Comparison of ENCODE assay signal across 8 mouse cellular contexts in the genomic region with DNA sequence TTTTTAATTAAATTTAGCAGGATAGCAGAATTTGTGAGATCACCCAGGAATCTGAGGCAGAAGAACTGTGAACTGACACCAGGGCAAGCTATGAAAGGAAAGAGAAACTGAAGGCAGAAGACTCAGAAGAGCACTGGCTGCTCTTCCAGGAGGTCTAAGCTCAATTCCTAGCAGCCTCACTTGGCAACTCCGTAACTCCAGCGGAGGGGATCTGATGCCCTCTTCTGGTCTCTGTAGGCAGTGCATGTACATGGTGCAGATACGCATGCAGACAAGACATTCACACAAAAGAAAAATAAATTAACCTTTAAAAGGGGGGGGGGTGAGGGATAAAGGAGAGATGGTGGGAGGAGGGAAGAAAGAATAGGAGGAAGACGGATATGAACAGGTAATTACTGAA.
DNase-seq lines count a peak whose midpoint lies in the region.

No protein-coding gene starts in this region.

- peak; percentile 54 for DNase-seq in embryo, embryonic 10 days (ENCODE audit: low spot score)
- DNase-seq in embryo, embryonic 9.5 days (ENCODE audit: extremely low spot score): no peak
- DNase-seq in left cerebral cortex, postnatal 4 days: peak; percentile 62
- DNase-seq in left cerebral cortex, postnatal 10 days (ENCODE audit: extremely low spot score in 1 of 2, low spot score in 2 of 2): no peak
- DNase-seq in ES-CJ7 (ENCODE audit: low read depth, low spot score): peak; percentile 85
- peak; percentile 71 to 73 for DNase-seq in kidney, postnatal 4 days
- DNase-seq in spleen, adult 12 weeks (ENCODE audit: low spot score): no peak
- DNase-seq in c-Kit-positive CD71-positive TER-119-positive erythroid progenitor cells, embryonic 14.5 days (ENCODE audit: low spot score): no peak

- intact Hi-C loops in left cerebral cortex, postnatal 4 days (cut with DNase I): loop anchor here (5.0 kb wide), 1 partner anchor 153 kb away; no protein-coding TSS in a partner anchor
- intact Hi-C loops in left cerebral cortex, postnatal 10 days (cut with DNase I): no loop called here

Comparison
In these comparisons a context has a peak if more than half of its experiments do, and no peak if none do; other contexts are left out.
1. DNase-seq: peak in embryo, embryonic 10 days (single experiment), left cerebral cortex, postnatal 4 days (single experiment), ES-CJ7 (single experiment) and kidney, postnatal 4 days (2 of 2); none in embryo, embryonic 9.5 days (single experiment), left cerebral cortex, postnatal 10 days (0 of 2), spleen, adult 12 weeks (single experiment) and c-Kit-positive CD71-positive TER-119-positive erythroid progenitor cells, embryonic 14.5 days (single experiment).